Mouse (Mus musculus): ENCODE data around the gene Syne1.

The Syne1 gene

GRCm38 (mm10) chr10:5423984-5424383 is 127.3 kb downstream of the Syne1 start:
- no peak for DNase-seq (ENCODE audit: low spot score)

DNA sequence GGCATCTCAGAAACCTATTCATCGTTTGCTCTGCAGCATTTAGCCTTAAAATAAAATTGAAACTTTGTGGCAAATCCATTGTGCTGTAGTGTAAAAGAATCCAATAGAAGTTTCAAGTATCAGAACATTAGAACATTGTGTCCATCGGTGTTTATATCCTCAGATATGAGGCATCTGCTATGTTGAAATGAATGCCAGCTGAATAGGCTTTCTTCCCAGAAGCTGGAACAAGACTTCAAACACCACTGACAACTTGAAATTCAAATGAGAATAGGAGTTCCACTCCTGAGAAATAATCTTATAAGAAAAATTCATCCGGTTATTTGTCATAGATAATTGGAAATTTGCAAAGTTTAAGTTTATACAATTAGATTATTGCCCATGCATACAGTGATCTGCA is 135.6 kb downstream of the Syne1 start:
- no peak for DNase-seq (ENCODE audit: low spot score)

- peak; percentile 29 for DNase-seq (ENCODE audit: low spot score)
Measured at GRCm38 (mm10) chr10:5384131-5384776, 167.0 kb downstream of the Syne1 start.

GRCm38 (mm10) chr10:5381536-5381935 is 169.7 kb downstream of the Syne1 start:
- DNase-seq (ENCODE audit: low spot score): no peak

DNA sequence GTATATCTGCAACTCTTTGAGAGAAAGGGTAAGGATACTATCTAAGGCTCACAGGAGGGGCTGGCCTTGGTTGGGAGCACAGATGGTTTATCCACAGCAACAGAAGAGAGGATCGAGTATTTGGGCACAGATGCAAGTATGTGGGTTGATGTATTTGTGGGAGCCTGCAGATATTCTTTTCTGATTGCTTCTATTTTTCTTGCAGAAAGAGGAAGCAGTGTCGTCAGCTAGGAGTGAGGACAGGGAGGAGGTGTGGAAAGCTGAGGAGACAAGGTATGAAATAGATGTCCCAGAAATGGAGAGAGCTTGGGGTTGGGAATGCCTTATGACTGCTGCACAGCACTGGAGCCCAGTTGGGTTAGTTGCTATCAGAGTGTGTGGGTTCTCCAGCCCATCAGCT is 172.3 kb downstream of the Syne1 start:
- no peak for DNase-seq (ENCODE audit: low spot score)

- no peak for DNase-seq (ENCODE audit: low spot score)
Measured at GRCm38 (mm10) chr10:5369599-5369998, 181.7 kb downstream of the Syne1 start.

GRCm38 (mm10) chr10:5368266-5368665 is 183.0 kb downstream of the Syne1 start:
- DNase-seq (ENCODE audit: low spot score): no peak

DNA sequence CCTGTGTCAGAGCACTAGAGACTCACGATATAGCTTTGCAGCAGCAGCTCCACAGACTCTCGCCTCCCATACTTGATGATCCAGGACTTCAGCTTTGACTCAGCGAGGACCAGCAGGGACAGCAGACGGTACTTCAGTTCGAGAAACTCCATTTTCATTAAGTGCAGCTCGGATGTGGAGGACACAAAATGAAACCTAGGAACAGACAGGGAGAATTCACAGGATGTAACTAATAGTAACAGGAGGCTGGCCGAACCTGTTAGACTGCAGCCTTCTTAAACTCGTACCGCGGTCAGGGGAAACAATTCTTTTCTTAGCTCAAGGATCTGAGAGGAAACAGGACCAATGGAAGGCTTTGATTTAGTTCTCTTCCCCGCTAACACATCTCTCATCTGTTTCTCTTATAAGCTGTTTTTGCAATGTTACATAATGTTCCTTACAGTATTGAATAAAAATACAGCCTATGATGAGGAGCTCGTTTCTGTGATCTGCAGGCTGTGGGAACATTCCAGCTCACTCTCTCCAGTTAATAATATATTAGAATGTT is 183.7 kb downstream of the Syne1 start:
- no peak for DNase-seq (ENCODE audit: low spot score)

DNA sequence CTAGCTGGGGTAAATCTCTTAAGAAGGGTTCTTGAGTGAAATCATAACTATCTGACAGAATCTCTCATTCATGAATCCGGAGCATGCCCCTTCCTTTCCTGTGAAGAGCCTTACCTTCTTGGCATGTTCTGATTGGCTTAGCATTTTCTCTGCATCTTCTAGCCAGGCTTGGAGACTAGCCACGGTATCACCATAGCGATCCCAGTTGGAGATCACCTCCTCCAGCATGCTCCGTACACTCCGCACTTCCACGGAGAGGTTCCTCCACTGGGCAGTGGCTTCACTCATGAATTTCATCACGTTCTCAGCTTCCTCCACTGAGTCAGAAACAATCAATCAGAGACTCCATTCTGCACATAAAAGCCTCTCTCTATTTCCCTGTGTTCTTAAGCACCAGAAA is 190.7 kb downstream of the Syne1 start:
- no peak for DNase-seq (ENCODE audit: low spot score)

DNA sequence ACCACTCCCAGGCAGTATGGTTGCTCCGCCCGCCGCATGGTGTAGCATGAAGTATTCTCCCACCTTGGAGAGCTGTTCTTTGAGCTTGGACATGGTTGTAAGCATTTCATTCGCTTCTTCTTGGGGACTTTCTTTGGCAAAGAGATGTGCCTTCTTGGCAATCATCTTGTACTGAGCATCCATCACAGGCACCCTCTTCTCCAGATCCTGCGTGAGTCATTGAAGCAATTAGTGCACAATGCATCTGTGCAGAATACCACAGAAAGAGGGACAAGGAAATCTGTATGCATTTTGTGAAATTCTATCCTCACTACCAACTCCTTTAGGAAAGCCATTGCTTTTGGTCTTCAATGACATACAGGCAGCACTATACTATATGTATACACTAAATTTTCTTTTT is 194.7 kb downstream of the Syne1 start:
- no peak for DNase-seq (ENCODE audit: low spot score)

- no peak for DNase-seq (ENCODE audit: low spot score)
Measured at GRCm38 (mm10) chr10:5353390-5353789, 197.9 kb downstream of the Syne1 start.

GRCm38 (mm10) chr10:5346911-5347310 is 204.4 kb downstream of the Syne1 start:
- DNase-seq (ENCODE audit: low spot score): no peak

GRCm38 (mm10) chr10:5343211-5343610 is 208.1 kb downstream of the Syne1 start:
- no peak for DNase-seq (ENCODE audit: low spot score)

- DNase-seq (ENCODE audit: low spot score): no peak
Measured at GRCm38 (mm10) chr10:5336394-5336793, 214.9 kb downstream of the Syne1 start.

DNA sequence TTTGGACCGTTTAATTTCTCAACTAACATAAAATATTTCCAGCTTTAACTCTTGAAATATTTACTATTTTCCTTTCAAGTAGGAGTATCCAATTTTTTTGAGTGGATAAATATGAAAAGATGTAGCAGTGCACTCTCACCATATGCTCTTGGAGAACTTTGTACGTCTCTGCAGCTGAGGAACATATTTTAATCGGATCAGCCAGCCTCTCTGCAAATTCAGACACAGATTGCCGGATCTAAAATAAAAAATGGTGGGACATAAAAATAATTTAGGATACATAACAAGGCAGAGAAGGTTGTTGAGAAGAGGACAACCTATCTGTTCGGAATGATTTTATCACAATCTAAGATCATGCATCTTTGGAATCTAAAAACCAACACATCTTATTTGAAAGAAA is 218.5 kb downstream of the Syne1 start:
- no peak for DNase-seq (ENCODE audit: low spot score)

DNA sequence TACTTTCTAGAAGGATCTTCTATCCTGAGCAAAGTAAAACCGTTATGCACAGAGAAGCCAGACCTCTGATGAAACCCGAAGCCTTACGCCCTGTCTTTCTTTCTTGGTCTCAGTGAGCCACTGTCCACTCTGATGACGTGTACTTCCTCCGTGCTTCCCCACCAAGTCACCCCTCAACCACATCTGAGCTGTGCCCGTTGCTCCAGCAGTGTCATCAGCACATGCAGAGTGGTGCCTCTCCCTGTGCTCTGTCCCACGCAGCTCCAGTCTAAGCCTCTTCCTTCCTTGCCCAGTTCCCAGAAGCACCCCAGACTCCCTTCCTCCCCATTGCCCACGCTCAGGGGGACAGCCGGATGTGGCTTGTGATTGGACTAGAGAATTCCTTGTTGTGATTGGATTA is 224.6 kb downstream of the Syne1 start:
- DNase-seq (ENCODE audit: low spot score): no peak

GRCm38 (mm10) chr10:5323741-5324395 is 227.4 kb downstream of the Syne1 start:
- DNase-seq (ENCODE audit: low spot score): no peak

- no peak for DNase-seq (ENCODE audit: low spot score)
Measured at GRCm38 (mm10) chr10:5322562-5322961, 228.7 kb downstream of the Syne1 start.

- DNase-seq (ENCODE audit: low spot score): peak; percentile 79
Measured at GRCm38 (mm10) chr10:5317602-5318001, 233.7 kb downstream of the Syne1 start.

- DNase-seq (ENCODE audit: low spot score): no peak
Measured at GRCm38 (mm10) chr10:5312437-5312836, 238.8 kb downstream of the Syne1 start.

DNA sequence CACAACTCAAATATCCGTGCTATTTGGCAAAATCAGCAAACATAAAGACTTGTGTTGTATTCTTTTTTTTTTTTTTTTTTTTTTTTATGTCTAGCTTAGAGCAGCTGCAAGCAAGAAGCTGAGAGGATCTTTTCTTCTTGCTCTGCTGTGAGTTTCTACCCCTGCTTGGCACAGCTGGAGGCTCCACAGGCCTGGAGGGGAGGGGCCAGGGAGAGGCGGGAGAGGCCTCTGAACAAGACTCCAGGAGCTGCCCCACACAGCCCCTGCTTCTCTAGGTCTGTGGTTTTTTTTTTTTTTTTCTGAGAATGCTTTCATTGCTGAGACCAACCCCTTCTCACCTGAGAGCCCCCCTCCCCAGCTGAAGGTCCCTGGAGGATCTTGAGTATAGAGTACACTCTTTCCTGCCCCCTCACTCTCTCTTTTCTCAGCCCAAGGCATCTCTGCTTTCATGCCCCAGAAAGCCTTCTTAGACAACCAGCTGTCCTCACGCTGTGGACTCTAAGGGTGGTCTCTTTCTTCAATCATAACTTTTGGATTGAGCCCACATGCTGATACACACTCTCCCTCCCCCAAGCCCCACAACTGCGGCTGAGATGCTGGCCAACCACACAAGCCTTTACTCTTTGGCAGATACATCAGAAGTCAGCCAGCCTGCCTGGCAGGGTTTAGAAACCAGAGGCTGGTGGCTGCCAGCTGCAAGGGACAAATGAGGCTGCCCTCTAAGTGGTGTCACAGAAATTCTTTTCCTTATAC is 241.1 kb downstream of the Syne1 start:
- DNase-seq (ENCODE audit: low spot score): peak; percentile 27

- DNase-seq (ENCODE audit: low spot score): no peak
Measured at GRCm38 (mm10) chr10:5309398-5309797, 241.9 kb downstream of the Syne1 start.

DNA sequence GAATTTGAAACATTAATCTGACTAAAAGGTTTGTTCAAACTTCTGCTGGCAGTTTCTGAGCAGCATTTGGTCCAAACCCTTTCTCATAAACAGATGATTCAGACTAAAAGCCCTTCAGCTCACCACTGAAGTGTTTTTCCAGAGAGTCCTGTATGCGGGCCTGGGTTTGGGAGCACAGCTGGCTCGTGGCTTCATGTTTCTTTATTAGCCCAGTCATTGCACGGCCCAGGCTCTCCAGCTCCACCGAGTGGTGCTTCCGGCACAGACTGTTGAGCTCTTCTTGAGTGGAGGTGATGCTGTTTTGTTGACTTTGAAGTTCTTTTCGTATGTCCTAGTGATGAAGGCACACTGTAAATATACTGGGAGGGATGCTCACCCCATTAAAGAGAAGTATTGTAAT is 245.7 kb downstream of the Syne1 start:
- peak; percentile 46 for DNase-seq (ENCODE audit: low spot score)

Measured in embryo, embryonic 10 days (tissue).